Mouse (Mus musculus): ENCODE measurements around the gene Swap70. TPM values are rescaled to one million over a fixed set of nuclear protein-coding genes. Genes with fewer than 3 reads are reported as not detected.
A peak's percentile ranks its signal among the peaks of the same experiment; 100 is the strongest.

Swap70 gene
- total RNA-seq, 1 experiment from 2014 or later = 26.7 TPM

- no peak for DNase-seq
These were observed 50.9 kb downstream of the Swap70 start for GRCm38 (mm10) chr7:110272434-110272833.

DNA sequence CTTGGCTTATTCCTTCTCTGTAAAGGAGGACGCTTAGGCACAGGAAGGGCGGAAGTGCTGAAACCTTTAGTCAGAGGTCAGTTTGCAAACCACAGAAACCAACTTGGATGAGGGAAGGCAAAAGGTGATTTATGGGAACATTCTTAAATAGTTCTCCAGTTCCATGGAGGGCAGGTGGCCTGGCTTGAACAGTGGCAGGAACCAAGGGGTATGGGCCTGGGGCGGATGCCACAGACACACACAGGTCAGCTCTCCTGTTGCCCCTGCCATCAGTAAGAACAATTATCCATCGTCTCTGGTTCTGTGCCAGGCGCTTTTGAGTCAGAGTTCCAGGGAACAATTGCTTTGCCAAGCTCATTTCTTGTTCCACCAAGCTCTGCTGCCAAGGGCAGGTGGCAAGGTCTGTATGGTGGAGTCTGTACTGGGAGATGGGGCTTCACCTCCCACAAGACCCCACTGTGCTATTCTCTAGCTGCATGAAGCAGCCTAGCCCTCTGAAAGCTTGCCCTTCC, 56.3 kb downstream of the Swap70 start:
- peak; percentile 53 for DNase-seq

DNA sequence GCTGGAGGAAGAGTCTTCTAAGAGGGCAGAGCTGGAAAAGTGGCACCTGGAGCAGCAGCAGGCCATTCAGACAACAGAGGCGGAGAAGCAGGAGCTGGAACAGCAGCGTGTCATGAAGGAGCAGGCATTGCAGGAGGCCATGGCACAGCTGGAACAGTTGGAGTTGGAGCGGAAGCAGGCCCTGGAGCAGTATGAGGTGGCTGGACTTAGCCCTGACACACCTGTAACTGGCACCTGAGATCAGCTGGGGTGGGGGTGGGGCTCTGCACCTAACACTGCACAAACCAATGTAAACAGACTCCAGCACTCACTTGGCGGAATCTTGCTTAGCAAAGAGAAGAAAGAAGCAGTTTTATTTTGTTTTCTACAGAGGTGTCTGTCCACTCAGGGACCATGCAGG, 57.7 kb downstream of the Swap70 start:
- no peak for DNase-seq

DNA sequence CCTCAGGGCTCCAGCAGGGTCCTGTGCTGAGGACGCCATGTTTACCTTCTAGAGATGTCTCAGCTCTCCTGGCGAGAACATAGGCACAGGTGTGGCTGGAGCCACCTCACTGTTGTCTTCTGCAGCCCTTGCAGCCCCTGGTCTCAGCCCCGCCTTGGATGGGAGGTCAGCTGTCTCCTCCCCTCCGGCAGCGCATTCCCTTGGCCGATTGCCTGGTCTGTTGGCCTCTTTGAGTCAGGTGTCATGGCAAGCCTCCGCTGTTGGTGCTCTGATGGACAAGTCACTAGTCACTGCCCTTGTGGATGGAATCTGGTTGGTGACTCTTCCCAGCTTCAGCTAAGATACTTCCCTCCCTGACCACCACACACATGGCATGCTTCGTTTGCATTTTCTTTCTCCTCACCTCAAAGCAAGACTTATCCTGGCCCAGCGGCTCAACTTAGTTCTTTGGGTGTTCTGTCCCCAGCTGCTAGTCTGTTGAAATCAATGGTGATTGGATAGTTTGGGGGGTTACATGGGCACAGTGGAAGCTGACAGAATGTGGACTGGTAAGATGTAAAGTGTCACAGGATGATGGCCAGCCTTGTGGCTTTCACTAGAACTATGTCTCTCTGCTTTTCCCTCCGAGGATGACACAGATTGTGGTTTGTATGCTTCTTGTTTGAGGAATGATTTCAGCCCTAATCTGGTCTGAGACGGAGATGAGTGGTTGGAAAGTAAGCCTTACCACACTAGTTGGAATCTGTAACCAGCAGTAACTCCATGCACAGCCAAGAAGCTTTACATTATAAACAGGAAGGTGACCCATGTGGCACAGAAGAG, 60.1 kb downstream of the Swap70 start:
- DNase-seq = peak; percentile 19

DNA sequence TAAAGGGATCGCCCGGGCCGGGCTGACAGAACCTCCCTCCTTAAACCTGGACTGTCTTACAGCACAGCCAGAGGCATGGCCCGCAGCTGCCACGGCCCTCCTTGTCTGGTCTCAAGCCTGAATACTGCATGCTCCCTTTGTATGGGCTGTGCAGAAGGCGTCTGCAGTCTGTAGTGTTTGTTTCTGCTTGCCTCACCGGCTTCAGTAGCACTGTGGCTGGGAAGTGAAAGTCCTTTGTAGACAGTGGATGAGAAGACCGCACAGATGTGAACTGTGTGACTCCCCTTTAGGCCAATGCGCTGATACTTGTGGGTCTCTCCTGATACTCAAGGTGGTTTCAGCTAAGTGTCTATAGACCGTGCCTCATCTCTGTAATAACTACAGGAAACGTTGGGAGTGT, 61.3 kb downstream of the Swap70 start:
- no peak for DNase-seq

- no peak for DNase-seq
These were observed 62.2 kb downstream of the Swap70 start for GRCm38 (mm10) chr7:110283484-110284275.

GRCm38 (mm10) chr7:110285076-110285848, 63.8 kb downstream of the Swap70 start:
- DNase-seq = no peak

DNA sequence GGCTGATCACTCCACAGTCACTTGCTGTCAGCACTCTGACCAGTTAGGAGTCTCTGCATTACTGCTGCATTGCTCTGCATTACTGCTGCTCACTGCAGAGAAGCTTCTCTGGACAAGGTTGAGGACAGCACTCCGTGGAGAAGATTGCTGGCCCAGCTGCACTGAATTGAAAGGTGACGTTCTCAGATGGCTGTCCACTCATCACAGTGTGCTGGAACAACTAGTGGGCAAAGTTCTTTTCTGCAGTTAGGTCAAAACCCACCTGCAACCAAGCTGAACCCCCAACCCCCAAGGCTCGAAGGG, 64.3 kb downstream of the Swap70 start:
- no peak for DNase-seq

GRCm38 (mm10) chr7:110286198-110286732, 64.8 kb downstream of the Swap70 start:
- no peak for DNase-seq

- DNase-seq = peak; percentile 83
These were observed 65.4 kb downstream of the Swap70 start for GRCm38 (mm10) chr7:110286838-110287475.

DNA sequence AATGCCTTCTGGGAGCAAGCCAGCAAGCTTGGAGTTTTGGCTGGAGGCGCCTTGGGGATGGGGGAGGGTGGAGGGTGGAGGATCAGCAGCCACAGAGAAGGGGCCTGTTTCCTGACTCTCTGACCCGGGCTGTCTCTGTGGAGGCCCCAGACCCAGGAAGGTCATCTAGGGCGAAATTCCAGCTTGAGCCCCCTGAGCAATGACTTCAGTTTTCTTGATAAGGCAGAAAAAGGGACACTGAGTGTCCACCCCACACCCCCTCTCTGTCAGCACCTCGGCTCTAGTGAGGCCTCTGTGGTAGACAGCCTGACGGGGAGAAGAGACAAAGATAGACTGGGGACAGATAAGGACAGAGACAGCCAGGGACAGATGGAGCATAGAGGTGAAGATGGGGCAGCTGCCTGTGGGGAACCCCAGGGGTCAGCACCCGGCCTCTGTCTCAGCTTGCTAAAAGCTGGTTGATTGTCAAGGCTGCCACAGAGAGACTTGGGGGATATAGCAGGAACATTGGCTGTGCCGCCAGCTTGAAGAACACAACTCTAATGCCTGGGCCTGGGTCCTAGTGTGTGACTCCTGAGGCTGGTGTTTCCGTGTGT, 66.1 kb downstream of the Swap70 start:
- DNase-seq = no peak

DNA sequence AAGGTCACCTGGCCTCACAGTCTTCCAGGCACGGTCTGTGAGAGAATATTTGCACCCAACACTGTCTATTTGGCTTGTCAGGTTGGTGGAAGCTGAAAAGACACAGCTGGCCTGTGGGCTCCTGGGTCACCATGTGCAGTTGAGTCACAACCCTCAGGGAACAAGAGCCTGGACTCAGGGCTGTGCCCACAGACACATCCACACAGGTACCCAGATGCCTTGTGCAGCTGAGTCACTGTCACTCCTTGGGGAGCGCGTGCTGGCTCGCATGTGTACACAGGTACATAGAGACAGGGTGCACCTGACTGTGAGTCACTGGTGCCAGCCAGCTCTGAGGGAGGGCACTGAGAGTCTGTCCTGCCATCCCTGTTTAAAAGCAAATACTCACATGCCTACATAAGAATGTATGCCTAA, 66.7 kb downstream of the Swap70 start:
- no peak for DNase-seq

- peak; percentile 58 for DNase-seq
These were observed 67.2 kb downstream of the Swap70 start for GRCm38 (mm10) chr7:110288731-110289191.

GRCm38 (mm10) chr7:110289647-110290046, 68.1 kb downstream of the Swap70 start:
- no peak for DNase-seq

DNA sequence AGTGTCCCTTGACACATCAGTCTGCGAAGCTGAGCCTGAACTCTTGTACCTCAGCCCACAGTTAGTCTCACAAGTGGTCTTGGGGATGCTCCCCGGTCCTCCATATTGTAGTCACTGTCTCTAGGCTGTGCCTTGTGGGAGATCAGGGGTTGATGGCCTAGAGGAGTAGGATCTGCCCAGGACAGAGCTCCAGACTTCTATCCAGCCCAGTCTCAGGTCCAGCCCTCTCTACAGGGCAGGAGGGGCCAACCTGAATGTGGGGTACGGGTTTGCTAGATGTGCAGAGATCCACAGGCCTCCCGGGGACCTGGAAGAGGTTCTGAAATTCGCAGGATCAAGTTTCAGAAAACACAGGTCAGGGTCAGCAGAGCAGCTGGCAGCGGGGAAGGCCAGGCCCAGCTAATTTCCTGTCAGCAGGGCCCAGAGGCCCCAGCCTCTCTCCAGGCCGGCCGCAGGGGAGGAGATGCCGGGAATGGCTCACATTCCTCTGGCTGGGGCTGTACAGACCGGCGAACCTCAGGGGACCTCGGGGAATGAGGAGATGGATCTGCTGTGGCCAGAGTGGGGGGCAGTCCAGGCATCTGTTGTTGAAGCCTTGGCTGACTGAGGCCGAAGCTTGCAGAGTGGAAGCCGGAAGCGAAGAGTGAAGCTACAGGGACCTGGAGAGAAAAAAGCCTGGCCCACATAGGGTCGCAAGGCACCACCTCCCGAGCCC, 75.5 kb downstream of the Swap70 start:
- DNase-seq = peak; percentile 54

DNA sequence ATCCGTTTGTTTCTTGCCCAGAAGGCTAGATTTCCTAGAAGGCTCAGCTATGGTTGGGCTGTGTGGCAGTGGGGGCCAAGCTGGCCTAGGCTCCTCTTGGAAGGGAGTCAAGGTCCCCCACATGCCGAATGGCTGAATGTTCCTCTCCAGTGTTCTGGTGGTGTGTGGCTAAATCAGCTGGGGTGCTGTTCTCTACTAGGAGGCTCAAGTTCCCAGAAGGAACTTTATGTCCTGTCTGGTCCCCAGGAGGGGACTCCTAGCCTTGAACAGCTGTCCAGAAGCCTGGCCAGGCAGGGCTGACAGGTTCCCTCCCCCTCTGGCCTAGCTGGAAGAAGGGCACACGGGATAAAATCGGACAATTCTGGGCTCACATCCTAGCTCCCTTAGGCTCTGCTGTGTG, 76.1 kb downstream of the Swap70 start:
- no peak for DNase-seq

DNA sequence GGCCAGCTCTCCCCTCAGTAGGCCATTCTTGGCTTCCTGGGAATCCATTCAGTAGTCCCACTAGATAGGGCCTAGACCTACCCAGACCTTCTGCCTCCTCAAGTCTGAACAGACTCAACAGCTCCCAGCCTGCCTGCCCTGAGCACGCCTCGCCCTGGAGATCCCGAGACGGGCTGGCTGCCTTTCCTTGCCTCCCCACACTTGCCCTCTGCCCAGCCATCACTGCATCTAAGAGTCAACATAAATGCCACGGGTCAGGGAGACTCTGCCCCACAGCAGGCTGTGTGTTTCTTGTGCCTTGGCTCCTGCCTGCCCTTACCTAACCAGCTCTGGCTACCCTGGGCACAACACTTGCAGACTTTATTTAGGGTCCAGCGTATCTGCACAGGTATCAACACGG, 76.6 kb downstream of the Swap70 start:
- DNase-seq = no peak

- no peak for DNase-seq
These were observed 77.4 kb downstream of the Swap70 start for GRCm38 (mm10) chr7:110298739-110299410.

DNA sequence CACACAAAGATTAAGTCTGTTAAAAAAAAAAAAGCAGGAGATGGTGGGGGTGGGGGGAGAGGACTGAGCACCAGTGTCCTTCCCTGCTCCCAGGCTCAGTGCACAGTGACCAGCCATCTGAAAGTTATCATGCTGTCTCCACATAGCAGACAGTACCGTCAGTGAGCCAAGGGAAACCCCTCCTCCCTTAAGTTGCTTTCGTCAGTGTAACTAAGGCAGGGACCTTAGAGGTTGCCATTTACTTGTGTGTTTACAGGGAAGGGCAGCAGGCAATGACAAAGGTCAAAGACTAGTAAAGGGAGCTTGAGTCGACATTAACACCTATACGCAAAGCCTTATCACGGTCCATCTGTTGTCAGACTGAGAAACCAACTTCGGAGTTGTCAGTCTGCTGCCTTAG, 81.4 kb downstream of the Swap70 start:
- DNase-seq = no peak

GRCm38 (mm10) chr7:110305486-110305885, 84.0 kb downstream of the Swap70 start:
- no peak for DNase-seq

Measured in adrenal gland, postnatal 25 days (tissue).